Mouse (Mus musculus) hindbrain, embryonic 11.5 days (tissue): ENCODE results near the gene Ptprm. TPM values are rescaled to one million over a fixed set of nuclear protein-coding genes. Genes with fewer than 3 reads are reported as not detected.
A peak's percentile ranks its signal among the peaks of the same experiment; 100 is the strongest.

Experiments
- ATAC-seq: fragments of 200-750 bp; cut with Nextera tagmentation; 2 replicates; pipeline ENCODE4 v1.8.0; 2017; ENCODE audit warnings: mild to moderate bottlenecking, moderate TSS enrichment, moderate library complexity; ENCODE audit not compliant: low FRiP score
- DNase-seq: peaks from one replicate; pipeline ENCODE4 v3.0.0-alpha.2; 2015; ENCODE audit warnings: low spot score
- H3K27ac ChIP-seq: fragments of 300-500 bp; sonication (generic); 2 replicates; pipeline ENCODE4 v1.5.1; 2014; ENCODE audit warnings: mild to moderate bottlenecking, low read depth, low read length
- H3K27me3 ChIP-seq: fragments of 300-500 bp; sonication (generic); 2 replicates; pipeline ENCODE4 v1.6.1; 2014; ENCODE audit warnings: mild to moderate bottlenecking, low read length, moderate library complexity, mixed read lengths; ENCODE audit not compliant: control insufficient read depth, insufficient read depth
- H3K36me3 ChIP-seq: fragments of 300-500 bp; sonication (generic); 2 replicates; pipeline ENCODE4 v1.6.1; 2014; ENCODE audit warnings: mild to moderate bottlenecking, low read length, moderate library complexity, mixed read lengths; ENCODE audit not compliant: control insufficient read depth, insufficient read depth
- H3K4me1 ChIP-seq: fragments of 300-500 bp; sonication (generic); replicated peaks from 2 replicates; pipeline ENCODE4 v1.6.1; 2014; ENCODE audit warnings: low read length, mixed read lengths; ENCODE audit not compliant: control insufficient read depth, insufficient read depth
- H3K4me2 ChIP-seq: fragments of 300-500 bp; sonication (generic); replicated peaks from 2 replicates; pipeline ENCODE4 v1.6.1; 2014; ENCODE audit warnings: mild to moderate bottlenecking, low read depth, low read length
- H3K4me3 ChIP-seq: fragments of 300-500 bp; sonication (generic); 2 replicates; pipeline ENCODE4 v1.5.1; 2014; ENCODE audit warnings: low read depth, low read length
- H3K9ac ChIP-seq: fragments of 300-500 bp; sonication (generic); 2 replicates; pipeline ENCODE4 v1.6.1; 2014; ENCODE audit warnings: low read depth, low read length
- H3K9me3 ChIP-seq: fragments of 300-500 bp; sonication (generic); 2 replicates; pipeline ENCODE4 v1.6.1; 2016; ENCODE audit warnings: low read length; ENCODE audit not compliant: control insufficient read depth
- WGBS: fragments of 180-500 bp; shearing (Covaris S2); extraction: QIAGEN DNeasy Blood & Tissue Kit; methylation state at CpG from one replicate; pipeline ENCODE4 v1.1.7; 2014; 5-methylcytosine and 5-hydroxymethylcytosine counted together
- polyA plus RNA-seq: library from polyadenylated mRNA; unstranded; fragments of >200 nt; fragmentation: Nextera tagmentation; extraction: Ambion mirVana; gene quantifications from 2 replicates; pipeline ENCODE4 v1.2.1, GENCODE M21; 2014

Gene Ptprm
- polyA plus RNA-seq, 1 experiment from 2014 or later, result 11.2 TPM

DNA sequence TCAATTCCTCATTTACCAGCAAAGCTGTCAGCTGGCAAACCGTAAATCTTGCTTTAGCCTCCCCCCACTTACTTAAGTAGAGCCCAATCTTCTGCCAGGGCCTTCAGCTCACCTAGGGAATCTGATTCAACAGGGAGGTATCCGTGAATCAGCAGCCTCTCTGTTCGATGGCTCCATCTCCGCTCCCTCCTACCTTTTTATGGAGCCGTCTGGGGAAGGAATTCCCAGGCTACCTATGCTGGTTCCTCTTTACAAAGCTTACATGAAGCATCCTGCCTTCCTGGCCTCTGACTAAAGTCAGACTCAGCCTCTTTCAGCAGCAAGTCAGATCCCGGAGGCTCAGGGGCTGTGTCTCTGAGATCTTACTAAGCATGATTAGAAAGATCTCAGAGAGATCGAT lies 264.1 kb downstream of the Ptprm start:
- Histone ChIP-seq H3K9ac (no peak overlapping the region), H3K9me3 (no peaks in the 10 kb centered on the region), H3K36me3 (no peaks in the 10 kb centered on the region), H3K27me3 (no peaks in the 10 kb centered on the region), H3K27ac (no peak overlapping the region), H3K4me1 (no peaks in the 10 kb centered on the region), H3K4me2 (no peak overlapping the region), H3K4me3 (no peak overlapping the region)
- no peak for DNase-seq
- WGBS, result 84% methylated on average over 7 of the region's 7 CpGs
- ATAC-seq, result no peak

DNA sequence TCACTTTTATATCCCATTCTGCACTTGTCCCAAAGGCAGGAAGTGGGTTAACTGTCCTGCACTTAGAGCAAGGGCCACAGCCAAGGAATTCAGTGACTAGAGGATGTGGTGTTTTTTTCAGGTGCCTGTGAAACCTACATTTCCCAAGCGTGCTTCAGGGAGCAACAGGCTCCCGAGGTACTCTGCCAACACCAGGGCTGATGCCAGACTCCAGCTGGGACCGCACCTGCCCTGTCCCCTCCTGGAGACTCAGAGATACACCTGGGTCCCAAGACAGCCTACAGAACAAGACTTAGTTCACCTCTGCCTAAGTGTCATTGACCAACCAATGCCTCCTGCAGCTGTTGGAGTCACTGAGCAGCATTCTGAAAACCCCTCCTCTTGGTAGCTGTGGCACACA lies 264.6 kb downstream of the Ptprm start:
- Histone ChIP-seq H3K27ac (no peak overlapping the region), H3K9me3 (no peaks in the 10 kb centered on the region), H3K36me3 (no peaks in the 10 kb centered on the region), H3K4me1 (no peaks in the 10 kb centered on the region), H3K9ac (no peak overlapping the region), H3K4me3 (no peak overlapping the region), H3K27me3 (no peaks in the 10 kb centered on the region), H3K4me2 (no peak overlapping the region)
- ATAC-seq (no peak), DNase-seq (no peak)
- WGBS, result 93% methylated on average over 3 of the region's 3 CpGs

DNA sequence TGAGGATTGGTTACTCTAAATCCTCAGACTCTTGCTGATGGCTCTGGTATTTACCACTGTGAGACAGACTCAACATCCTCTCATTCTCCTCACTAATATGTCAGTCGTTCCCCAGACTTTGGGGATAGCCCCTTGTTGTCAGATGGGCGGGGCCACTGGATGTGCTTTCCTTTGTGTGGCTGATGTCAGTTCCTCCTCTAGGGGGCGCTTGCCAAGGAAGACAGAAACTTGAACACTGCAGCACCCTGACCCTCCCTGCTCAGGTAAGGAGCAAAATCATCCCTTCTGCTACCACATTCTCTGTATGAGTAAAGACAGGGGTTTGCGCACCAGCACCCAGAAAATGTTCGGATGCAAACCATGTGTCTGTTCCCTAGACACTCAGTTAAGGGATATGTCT lies 266.7 kb downstream of the Ptprm start:
- Histone ChIP-seq H3K4me1 (no peaks in the 10 kb centered on the region), H3K9ac (no peak overlapping the region), H3K27ac (no peak overlapping the region), H3K36me3 (no peaks in the 10 kb centered on the region), H3K27me3 (no peaks in the 10 kb centered on the region), H3K9me3 (no peaks in the 10 kb centered on the region), H3K4me2 (no peak overlapping the region), H3K4me3 (no peak overlapping the region)
- DNase-seq, result peak; percentile 19
- WGBS, result 66% methylated on average over 5 of the region's 5 CpGs
- no peak for ATAC-seq

DNA sequence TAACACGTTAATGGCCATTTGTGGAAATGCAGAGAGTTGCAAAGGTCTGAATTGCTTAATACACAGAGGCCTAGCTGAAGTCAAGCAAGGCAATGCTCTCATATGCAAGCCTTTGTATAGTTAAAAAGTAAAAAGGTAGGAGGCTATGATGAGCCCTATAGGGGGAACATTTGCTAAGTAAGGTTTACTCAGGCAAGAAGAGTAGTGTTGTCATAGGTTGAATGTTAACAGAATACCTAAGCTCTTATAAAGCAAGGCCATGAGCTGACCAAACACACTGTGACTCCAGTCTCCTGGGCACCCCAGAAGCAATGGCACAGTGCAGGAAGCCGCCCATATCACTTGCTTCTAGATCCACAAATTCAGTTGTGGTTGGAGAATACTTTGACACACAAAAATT lies 267.4 kb downstream of the Ptprm start:
- no peak overlapping the region for H3K27ac ChIP-seq
- DNase-seq (no peak), ATAC-seq (no peak)
- no peak overlapping the region for H3K4me3 ChIP-seq
- no peak overlapping the region for H3K4me2 ChIP-seq
- no peaks in the 10 kb centered on the region for H3K9me3 ChIP-seq
- 91% methylated on average over 2 of the region's 2 CpGs for WGBS
- no peak overlapping the region for H3K9ac ChIP-seq
- H3K36me3 ChIP-seq, result no peaks in the 10 kb centered on the region
- no peaks in the 10 kb centered on the region for H3K27me3 ChIP-seq
- no peaks in the 10 kb centered on the region for H3K4me1 ChIP-seq

DNA sequence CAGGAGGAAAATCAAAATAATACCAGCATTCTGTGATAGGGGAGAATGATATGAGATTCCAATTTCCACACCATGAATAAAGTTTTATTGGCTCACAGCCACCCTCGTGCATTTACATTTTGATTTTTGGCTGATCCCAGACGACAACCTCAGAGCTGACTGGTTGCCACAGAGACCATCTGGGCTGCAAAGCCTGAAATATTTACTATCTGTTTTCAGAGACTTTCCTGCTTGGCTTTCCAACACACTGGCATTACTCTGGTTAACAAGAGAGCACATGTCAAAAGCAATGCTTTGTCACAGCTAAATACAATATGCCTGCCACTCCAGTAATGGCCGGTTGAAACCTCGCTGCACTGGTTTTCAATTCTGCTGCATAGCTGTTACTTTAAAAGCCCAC lies 269.8 kb downstream of the Ptprm start:
- Histone ChIP-seq H3K27me3 (no peaks in the 10 kb centered on the region), H3K4me1 (no peaks in the 10 kb centered on the region), H3K9ac (no peak overlapping the region), H3K36me3 (no peaks in the 10 kb centered on the region), H3K4me2 (no peak overlapping the region), H3K27ac (no peak overlapping the region), H3K4me3 (no peak overlapping the region), H3K9me3 (no peaks in the 10 kb centered on the region)
- ATAC-seq (no peak), DNase-seq (no peak)
- WGBS, result 78% methylated on average over 4 of the region's 4 CpGs

DNA sequence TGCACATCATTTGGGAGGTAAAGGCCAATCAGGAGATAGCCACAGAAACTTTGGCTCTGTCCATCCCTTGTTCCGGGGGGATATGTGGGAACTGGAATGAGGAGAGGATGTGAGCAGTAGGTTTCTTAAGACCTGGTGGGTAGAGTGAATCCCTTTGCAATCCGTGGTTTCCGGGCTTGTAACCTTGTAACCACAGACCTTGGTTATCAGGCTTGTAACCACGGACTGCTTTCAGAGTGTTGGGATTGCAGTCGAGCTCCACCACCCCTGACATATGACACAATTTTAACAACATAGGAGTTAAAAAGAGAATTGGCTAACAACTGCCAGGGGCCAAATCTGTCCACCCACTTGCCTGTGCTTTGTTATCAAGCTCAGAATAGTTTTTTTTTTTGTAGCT lies 270.2 kb downstream of the Ptprm start:
- H3K9ac ChIP-seq, result no peak overlapping the region
- DNase-seq (no peak), ATAC-seq (no peak)
- H3K27me3 ChIP-seq, result no peaks in the 10 kb centered on the region
- no peak overlapping the region for H3K4me2 ChIP-seq
- no peak overlapping the region for H3K4me3 ChIP-seq
- H3K9me3 ChIP-seq, result no peaks in the 10 kb centered on the region
- no peak overlapping the region for H3K27ac ChIP-seq
- H3K36me3 ChIP-seq, result no peaks in the 10 kb centered on the region
- no peaks in the 10 kb centered on the region for H3K4me1 ChIP-seq
- WGBS, result 78% methylated on average over 5 of the region's 5 CpGs

DNA sequence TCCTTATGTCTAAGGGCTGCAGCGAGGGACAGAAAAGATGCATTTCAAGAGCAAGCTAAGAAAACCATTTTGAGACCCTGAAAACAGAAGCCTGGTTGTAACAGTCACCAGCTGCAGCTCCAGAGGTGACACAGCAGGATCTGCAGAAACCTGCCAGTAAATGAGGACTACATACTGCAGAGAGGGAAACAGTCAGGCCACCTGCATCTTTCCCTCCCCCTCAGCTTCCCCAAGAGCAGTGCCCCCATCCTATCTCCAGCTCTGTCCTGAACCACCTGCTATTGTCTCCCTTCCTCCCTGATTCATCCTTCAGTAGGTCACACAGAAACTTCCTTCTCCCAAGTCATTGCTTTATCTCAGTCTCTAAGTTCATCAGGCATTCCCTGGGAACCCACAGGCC lies 274.7 kb downstream of the Ptprm start:
- Histone ChIP-seq H3K9ac (no peak overlapping the region), H3K27ac (no peak overlapping the region), H3K9me3 (no peaks in the 10 kb centered on the region), H3K4me2 (no peak overlapping the region), H3K4me1 (no peaks in the 10 kb centered on the region), H3K4me3 (no peak overlapping the region), H3K27me3 (no peaks in the 10 kb centered on the region), H3K36me3 (no peaks in the 10 kb centered on the region)
- DNase-seq (no peak), ATAC-seq (no peak)
- 56% methylated on average over 1 of the region's 1 CpGs for WGBS

DNA sequence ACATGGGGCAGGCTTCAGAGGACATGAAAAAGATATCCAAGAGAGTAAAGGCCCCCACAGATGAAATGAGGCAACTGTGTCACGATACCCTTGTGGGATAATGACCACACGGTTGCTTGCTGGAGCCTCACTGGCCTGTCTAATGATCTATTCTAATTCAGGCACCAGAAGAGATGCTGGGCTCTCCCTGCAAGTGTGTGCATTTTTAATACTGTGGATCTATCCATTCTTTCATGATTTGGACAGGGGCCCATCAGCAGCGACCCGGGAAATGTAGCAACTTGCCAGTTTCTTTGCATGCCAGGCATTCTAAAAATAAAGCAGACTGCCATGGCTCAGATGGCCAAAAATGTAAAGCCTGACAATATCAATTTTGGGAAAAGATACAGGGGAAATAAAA lies 280.7 kb downstream of the Ptprm start:
- H3K4me3 ChIP-seq, result no peak overlapping the region
- no peak overlapping the region for H3K9ac ChIP-seq
- H3K36me3 ChIP-seq, result no peaks in the 10 kb centered on the region
- no peak for ATAC-seq
- no peak overlapping the region for H3K27ac ChIP-seq
- no peak for DNase-seq
- no peak overlapping the region for H3K4me2 ChIP-seq
- no peaks in the 10 kb centered on the region for H3K9me3 ChIP-seq
- WGBS, result 84% methylated on average over 4 of the region's 4 CpGs
- no peaks in the 10 kb centered on the region for H3K4me1 ChIP-seq
- H3K27me3 ChIP-seq, result no peaks in the 10 kb centered on the region

DNA sequence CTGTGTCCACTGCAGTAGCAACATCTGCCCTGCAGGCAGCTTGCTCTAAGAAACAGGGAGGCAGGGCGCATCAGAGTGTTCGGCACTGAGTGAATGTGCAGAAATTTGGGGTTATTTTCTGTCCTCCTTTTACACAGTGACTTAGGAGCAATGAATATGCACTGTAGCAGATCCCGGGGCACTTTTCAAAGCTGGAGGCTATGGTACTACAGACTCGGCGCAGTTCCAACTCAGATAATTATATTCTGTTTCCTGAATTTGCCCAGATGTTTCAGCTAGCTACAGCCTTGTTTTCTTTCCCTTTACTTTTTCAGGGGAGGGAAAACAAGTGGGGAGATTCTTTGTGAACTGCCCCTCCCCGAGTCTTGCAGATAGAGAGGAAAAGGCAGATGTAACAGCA lies 281.1 kb downstream of the Ptprm start:
- H3K9me3 ChIP-seq, result no peaks in the 10 kb centered on the region
- ATAC-seq, result no peak
- 85% methylated on average over 6 of the region's 6 CpGs for WGBS

More for the DNA sequence above, 281.1 kb downstream of the Ptprm start:
- Histone ChIP-seq H3K36me3 (no peaks in the 10 kb centered on the region), H3K9ac (no peak overlapping the region), H3K27me3 (no peaks in the 10 kb centered on the region), H3K27ac (no peak overlapping the region), H3K4me2 (no peak overlapping the region), H3K4me3 (no peak overlapping the region), H3K4me1 (no peaks in the 10 kb centered on the region)
- no peak for DNase-seq
